Mouse (Mus musculus): ENCODE measurements around the gene Cacnb3.

Cacnb3 gene

GRCm38 (mm10) chr15:98610131-98610633, 20.5 kb upstream of the Cacnb3 start:
- DNase-seq, result peak; percentile 63

GRCm38 (mm10) chr15:98612229-98612628, 18.4 kb upstream of the Cacnb3 start:
- no peak for DNase-seq

- DNase-seq, result no peak
Measured at GRCm38 (mm10) chr15:98614551-98614950, 16.1 kb upstream of the Cacnb3 start.

GRCm38 (mm10) chr15:98614971-98615370, 15.7 kb upstream of the Cacnb3 start:
- no peak for DNase-seq

- DNase-seq, result no peak
Measured at GRCm38 (mm10) chr15:98615751-98616150, 14.9 kb upstream of the Cacnb3 start.

- DNase-seq, result no peak
Measured at GRCm38 (mm10) chr15:98616362-98617175, 14.1 kb upstream of the Cacnb3 start.

- DNase-seq, result peak; percentile 79
Measured at GRCm38 (mm10) chr15:98617176-98617537, 13.5 kb upstream of the Cacnb3 start.

GRCm38 (mm10) chr15:98622199-98622598, 8.4 kb upstream of the Cacnb3 start:
- no peak for DNase-seq

DNA sequence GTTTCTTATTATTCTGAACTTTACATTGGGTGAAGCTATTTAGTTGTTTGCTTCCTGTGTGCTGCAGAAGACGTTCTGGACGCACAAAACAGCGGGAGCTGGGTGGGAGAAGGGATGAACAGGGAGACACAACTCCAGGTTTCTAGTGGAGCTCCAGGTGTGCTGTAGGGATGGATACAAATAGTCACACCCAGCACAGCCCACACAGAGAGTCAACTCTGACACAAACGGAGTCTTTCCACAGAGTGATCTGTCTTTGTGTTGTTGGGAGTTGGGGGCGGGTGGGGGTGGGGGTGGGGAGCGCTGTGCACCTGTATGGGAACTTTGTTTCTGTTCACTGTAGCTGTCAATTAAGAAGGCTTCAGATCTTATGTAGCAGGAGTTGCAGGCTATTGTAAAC, 7.9 kb upstream of the Cacnb3 start:
- DNase-seq, result no peak

GRCm38 (mm10) chr15:98623361-98623821, 7.2 kb upstream of the Cacnb3 start:
- no peak for DNase-seq

DNA sequence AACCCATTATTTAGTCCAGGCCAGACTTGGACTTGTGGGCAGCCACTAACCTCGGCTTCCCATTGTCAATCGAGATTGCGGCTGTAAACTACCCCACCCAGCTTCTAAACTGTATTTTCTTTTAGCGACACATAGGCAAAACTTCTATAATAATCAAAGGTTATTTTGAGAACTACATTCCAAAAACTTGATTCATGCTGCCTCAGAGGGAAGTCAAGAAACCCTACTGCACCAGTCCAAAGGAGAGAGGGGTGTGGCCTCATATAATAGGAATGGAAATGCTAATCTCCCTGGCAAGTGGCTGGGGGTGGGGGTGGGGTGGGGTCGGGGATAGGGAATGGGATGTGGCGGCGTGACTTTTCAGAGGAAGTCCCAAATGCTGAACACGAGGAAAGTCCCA, 4.6 kb upstream of the Cacnb3 start:
- no peak for DNase-seq

DNA sequence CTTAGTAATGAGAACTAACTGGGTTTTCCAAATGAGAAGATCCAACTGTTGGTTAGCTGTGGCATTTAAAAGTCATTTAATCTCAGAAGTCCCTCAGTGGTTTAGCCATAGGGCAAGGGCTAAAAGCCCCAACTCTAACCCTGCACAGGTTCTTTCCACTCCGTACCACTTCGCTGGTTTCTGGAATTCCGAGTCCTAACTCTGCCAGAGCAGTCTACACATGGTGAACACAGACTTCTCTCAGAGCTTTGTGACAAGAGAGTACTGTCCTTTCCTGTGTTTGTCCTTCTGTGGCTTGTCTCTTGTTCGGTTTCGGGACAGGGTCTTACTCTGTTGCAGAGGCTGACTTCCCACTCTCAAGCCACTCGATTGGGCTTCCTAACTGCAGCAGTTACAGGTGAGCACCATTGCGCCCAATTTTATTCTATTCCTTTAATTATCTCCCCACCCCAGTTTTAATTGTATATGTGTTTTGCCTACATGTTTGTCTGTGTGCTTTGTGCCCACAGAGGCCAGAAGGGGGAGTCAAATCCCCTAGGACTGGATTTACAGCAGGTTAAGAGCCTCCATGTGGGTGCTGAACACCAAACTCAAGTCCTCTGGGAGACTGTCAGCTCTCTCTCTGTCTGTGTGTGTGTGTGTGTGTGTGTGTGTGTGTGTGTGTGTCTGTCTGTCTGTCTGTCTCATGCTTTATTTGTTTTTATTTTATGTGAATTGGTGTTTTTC, 4.0 kb upstream of the Cacnb3 start:
- DNase-seq, result no peak

DNA sequence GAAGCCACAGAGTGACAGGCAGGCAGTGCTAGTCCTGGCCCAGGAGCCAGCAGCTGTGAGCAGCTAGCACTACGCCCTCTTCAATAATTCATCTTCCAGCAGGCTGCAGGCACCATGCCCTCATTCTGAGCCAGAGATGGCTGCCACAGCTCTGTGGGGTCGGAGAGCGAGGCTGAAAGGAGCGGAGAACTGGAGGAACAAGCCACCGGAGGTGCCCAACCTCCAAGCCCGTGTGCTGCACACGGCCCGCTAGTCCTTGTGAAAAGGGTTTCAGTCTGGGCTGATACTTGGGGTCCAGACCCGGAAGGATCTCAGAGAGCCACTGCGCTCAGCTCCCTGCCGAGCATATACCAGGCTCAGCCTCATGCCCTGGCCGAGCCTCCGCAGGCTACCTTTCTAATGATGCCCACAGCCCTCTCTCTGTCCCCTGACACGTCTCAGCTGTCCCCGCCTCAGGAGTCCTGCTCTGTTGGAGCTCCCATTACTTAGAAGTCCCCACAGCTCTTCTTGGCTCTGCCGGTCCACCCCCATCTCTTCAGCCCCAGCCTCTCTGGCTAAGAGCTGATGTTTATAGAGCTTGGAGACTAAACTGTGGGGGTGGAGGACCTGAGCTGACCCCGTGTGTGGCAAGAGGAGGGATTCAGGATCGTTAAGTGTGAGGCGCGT, 1.9 kb upstream of the Cacnb3 start:
- no peak for DNase-seq

- no peak for DNase-seq
Measured at GRCm38 (mm10) chr15:98629464-98629863, 1.2 kb upstream of the Cacnb3 start.

DNA sequence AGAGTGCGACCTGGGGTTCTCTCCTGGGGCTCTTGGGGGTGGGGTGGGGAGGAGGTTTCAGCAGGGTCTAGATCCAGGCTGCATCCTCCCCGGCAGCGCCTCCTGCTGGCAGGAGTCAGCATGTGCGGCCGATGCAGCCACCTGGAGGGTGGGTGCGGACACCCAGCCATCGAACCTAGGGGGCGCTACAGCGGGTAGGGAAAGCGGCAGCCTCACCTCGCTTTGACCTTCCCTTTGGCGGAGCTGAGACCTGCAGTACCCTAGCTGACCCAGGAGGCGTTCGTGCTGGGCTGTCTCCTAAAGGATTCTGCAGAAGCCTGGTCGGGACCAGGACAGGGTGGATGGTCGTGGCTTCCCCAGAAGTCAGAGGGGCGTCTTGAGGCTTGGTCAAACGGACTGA, 853 bp downstream of the Cacnb3 start:
- peak; percentile 77 for DNase-seq

- peak; percentile 54 for DNase-seq
Measured at GRCm38 (mm10) chr15:98632107-98632744, 1.6 kb downstream of the Cacnb3 start.

GRCm38 (mm10) chr15:98632921-98633320, 2.3 kb downstream of the Cacnb3 start:
- DNase-seq, result no peak

GRCm38 (mm10) chr15:98633822-98634470, 3.3 kb downstream of the Cacnb3 start:
- no peak for DNase-seq

DNA sequence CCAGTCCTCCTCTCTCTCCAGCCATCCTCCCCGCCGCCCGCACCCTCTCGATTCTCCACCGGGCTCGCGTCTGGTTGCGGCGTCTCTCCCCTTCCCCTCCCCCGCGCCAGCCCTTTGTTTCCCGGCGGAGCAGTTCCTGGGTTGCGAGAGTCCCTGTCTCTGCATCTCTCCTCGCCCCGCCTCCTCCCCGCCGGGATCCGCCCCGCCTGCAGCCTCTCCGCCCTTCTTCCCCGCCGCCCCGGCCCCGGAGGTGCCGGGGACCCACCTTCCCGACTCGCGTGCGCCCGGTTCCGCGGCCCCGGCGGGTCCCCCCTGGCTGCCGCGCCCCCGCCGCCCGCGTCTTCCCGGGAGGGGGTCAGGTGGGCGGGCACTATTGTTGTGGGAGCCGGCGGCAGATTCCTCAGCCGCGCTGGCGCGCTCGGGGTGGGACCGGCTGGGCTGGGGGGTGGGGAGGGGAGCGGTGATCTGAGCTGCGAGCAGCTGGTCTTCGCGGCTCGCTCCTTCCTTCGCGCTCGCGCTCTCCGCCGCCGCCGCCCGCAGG, 4.0 kb downstream of the Cacnb3 start:
- peak; percentile 73 for DNase-seq

- no peak for DNase-seq
Measured at GRCm38 (mm10) chr15:98635291-98635841, 4.7 kb downstream of the Cacnb3 start.

- no peak for DNase-seq
Measured at GRCm38 (mm10) chr15:98636517-98636916, 5.9 kb downstream of the Cacnb3 start.

- no peak for DNase-seq
Measured at GRCm38 (mm10) chr15:98637155-98637554, 6.5 kb downstream of the Cacnb3 start.
